Mouse (Mus musculus) forebrain, embryonic 16.5 days (tissue): ENCODE data around the gene Ube2u. TPM values are rescaled to one million over a fixed set of nuclear protein-coding genes. Genes with fewer than 3 reads are reported as not detected.

Experiments
- ATAC-seq: fragments of 200-750 bp; cut with Nextera tagmentation; 2 replicates; pipeline ENCODE4 v1.8.0; 2017; ENCODE audit warnings: mild to moderate bottlenecking, moderate library complexity
- H3K27ac ChIP-seq: fragments of 300-500 bp; sonication (generic); 2 replicates; pipeline ENCODE4 v1.5.1; 2014; ENCODE audit warnings: low read length, control low read depth
- H3K27me3 ChIP-seq: fragments of 300-500 bp; sonication (generic); replicated peaks from 2 replicates; pipeline ENCODE4 v1.6.1; 2014; ENCODE audit warnings: low read length; ENCODE audit not compliant: control insufficient read depth, insufficient read depth
- H3K36me3 ChIP-seq: fragments of 300-500 bp; sonication (generic); 2 replicates; pipeline ENCODE4 v1.6.1; 2014; ENCODE audit not compliant: control insufficient read depth, insufficient read depth
- H3K4me1 ChIP-seq: fragments of 300-500 bp; sonication (generic); replicated peaks from 2 replicates; pipeline ENCODE4 v1.6.1; 2014; ENCODE audit warnings: low read length; ENCODE audit not compliant: control insufficient read depth, insufficient read depth
- H3K4me2 ChIP-seq: fragments of 300-500 bp; sonication (generic); 2 replicates; pipeline ENCODE4 v1.6.1; 2014; ENCODE audit warnings: mild to moderate bottlenecking, low read length, control low read depth
- H3K4me3 ChIP-seq: fragments of 300-500 bp; sonication (generic); replicated peaks from 2 replicates; pipeline ENCODE4 v1.5.1; 2014; ENCODE audit warnings: mild to moderate bottlenecking, low read length, control low read depth
- H3K9ac ChIP-seq: fragments of 300-500 bp; sonication (generic); replicated peaks from 2 replicates; pipeline ENCODE4 v1.6.1; 2014; ENCODE audit warnings: low read depth, low read length, control low read depth
- H3K9me3 ChIP-seq: fragments of 300-500 bp; sonication (generic); 2 replicates; pipeline ENCODE4 v1.6.1; 2016; ENCODE audit warnings: low read length; ENCODE audit not compliant: control insufficient read depth
- WGBS: fragments of 180-500 bp; shearing (Covaris S2); extraction: QIAGEN DNeasy Blood & Tissue Kit; methylation state at CpG from one replicate; pipeline ENCODE4 v1.1.7; 2014; 5-methylcytosine and 5-hydroxymethylcytosine counted together
- polyA plus RNA-seq: library from polyadenylated mRNA; unstranded; fragments of >200 nt; fragmentation: Nextera tagmentation; extraction: Ambion mirVana; gene quantifications from 2 replicates; pipeline ENCODE4 v1.2.1, GENCODE M21; 2015

Ube2u gene
- polyA plus RNA-seq, 1 experiment from 2014 or later = 0.27 TPM

DNA sequence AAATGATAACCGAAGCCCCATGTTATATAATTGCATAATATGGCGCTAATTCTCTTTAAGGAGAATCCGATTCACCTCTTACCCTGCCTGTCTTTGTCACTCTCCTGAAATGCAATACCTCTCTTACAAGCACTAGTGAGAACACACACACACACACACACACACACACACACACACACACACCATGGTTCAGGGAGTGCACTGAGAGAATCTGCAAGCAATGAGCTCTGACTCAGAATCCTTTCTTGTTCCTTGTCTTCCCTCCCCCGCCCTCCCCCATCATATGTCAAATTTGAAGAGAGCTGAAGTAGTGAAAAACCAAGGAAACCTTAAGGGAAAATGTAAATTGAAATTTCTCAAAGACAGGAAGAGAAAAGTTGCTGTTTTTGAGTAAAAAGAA lies 118.4 kb downstream of the Ube2u start:
- Histone ChIP-seq H3K9me3 (no peaks in the 10 kb centered on the region), H3K4me3 (no peak overlapping the region), H3K27ac (no peak overlapping the region; the same call in 1 of the 2 replicates), H3K36me3 (no peaks in the 10 kb centered on the region), H3K4me1 (peaks cover 6% of the 10 kb centered on the region), H3K27me3 (no peaks in the 10 kb centered on the region), H3K9ac (no peak overlapping the region), H3K4me2 (no peak overlapping the region)
- 46% methylated on average over 4 of the region's 4 CpGs for WGBS
- peak; percentile 74 for ATAC-seq
